Mouse (Mus musculus) CH12F3 (cell line): Measurements from ENCODE around the gene Nle1.

Experiments used
- in situ Hi-C: fragments of 300-500 bp; cut with MboI; formaldehyde crosslinking; loops from 2 replicates; pipeline ENCODE4 v1.14.3; 2020; ENCODE audit warnings: low sequenced_read_pairs

Nle1 gene

GRCm38 (mm10) chr11:82920768-82921167, 12.6 kb upstream of the Nle1 start:
- in situ Hi-C loops = loop anchor here (25.0 kb wide), 1 partner anchor 267 kb away; the partner anchor contains the start of genes Slfn3 and Slfn4

GRCm38 (mm10) chr11:82914711-82915352, 6.6 kb upstream of the Nle1 start:
- in situ Hi-C loops = loop anchor here (25.0 kb wide), 1 partner anchor 272 kb away; the partner anchor contains the start of genes Slfn3 and Slfn4

- in situ Hi-C loops = loop anchor here (25.0 kb wide), 1 partner anchor 276 kb away; the partner anchor contains the start of genes Slfn3 and Slfn4
Observed at GRCm38 (mm10) chr11:82910679-82911389, 2.6 kb upstream of the Nle1 start.

- in situ Hi-C loops = loop anchor here (25.0 kb wide), 1 partner anchor 277 kb away; the partner anchor contains the start of genes Slfn3 and Slfn4
Observed at GRCm38 (mm10) chr11:82910250-82910649, 2.0 kb upstream of the Nle1 start, which contains the start of gene Unc45b. Gene Unc45b (plus strand): TSS chr11:82910550.

- in situ Hi-C loops = loop anchor here (25.0 kb wide), 1 partner anchor 279 kb away; the partner anchor contains the start of genes Slfn3 and Slfn4
Observed at GRCm38 (mm10) chr11:82908608-82908989, 388 bp upstream of the Nle1 start.

- in situ Hi-C loops = loop anchor here (25.0 kb wide), 1 partner anchor 281 kb away; the partner anchor contains the start of genes Slfn3 and Slfn4
Observed at GRCm38 (mm10) chr11:82905816-82906215, 2.4 kb downstream of the Nle1 start.

- in situ Hi-C loops = loop anchor here (25.0 kb wide), 1 partner anchor 282 kb away; the partner anchor contains the start of genes Slfn3 and Slfn4
Observed at GRCm38 (mm10) chr11:82904952-82905351, 3.3 kb downstream of the Nle1 start.

- in situ Hi-C loops = loop anchor here (25.0 kb wide), 1 partner anchor 286 kb away; the partner anchor contains the start of genes Slfn3 and Slfn4
Observed at GRCm38 (mm10) chr11:82901606-82902310, 6.5 kb downstream of the Nle1 start.

- in situ Hi-C loops = loop anchor here (10.0 to 25.0 kb wide), 2 partner anchors 288 to 665 kb away; partner anchors contain the start of genes Slfn3 and Slfn4
Observed at GRCm38 (mm10) chr11:82899720-82900119, 8.5 kb downstream of the Nle1 start.

GRCm38 (mm10) chr11:82897478-82897877, 10.7 kb downstream of the Nle1 start:
- in situ Hi-C loops = loop anchor here (10.0 kb wide), 1 partner anchor 663 kb away; no protein-coding TSS in a partner anchor

- in situ Hi-C loops = loop anchor here (10.0 kb wide), 1 partner anchor 657 kb away; no protein-coding TSS in a partner anchor
Observed at GRCm38 (mm10) chr11:82891936-82892335, 16.3 kb downstream of the Nle1 start, which contains the start of gene Fndc8. Gene Fndc8 (plus strand): TSS chr11:82892124.

GRCm38 (mm10) chr11:82890342-82890762, 17.9 kb downstream of the Nle1 start, which contains the start of gene Rad51d:
Gene Rad51d (minus strand): TSS chr11:82890614.
- in situ Hi-C loops = loop anchor here (10.0 kb wide), 1 partner anchor 656 kb away; no protein-coding TSS in a partner anchor

GRCm38 (mm10) chr11:82889524-82890341, 18.5 kb downstream of the Nle1 start:
- in situ Hi-C loops = loop anchor here (5.0 to 10.0 kb wide), 3 partner anchors 132 to 655 kb away; no protein-coding TSS in a partner anchor

- in situ Hi-C loops = loop anchor here (5.0 to 10.0 kb wide), 2 partner anchors 131 to 264 kb away; no protein-coding TSS in a partner anchor
Observed at GRCm38 (mm10) chr11:82888491-82888946, 19.7 kb downstream of the Nle1 start.

- in situ Hi-C loops = loop anchor here (5.0 to 10.0 kb wide), 2 partner anchors 129 to 262 kb away; no protein-coding TSS in a partner anchor
Observed at GRCm38 (mm10) chr11:82886559-82886958, 21.7 kb downstream of the Nle1 start.

GRCm38 (mm10) chr11:82883180-82883579, 25.0 kb downstream of the Nle1 start:
- in situ Hi-C loops = loop anchor here (10.0 kb wide), 1 partner anchor 258 kb away; no protein-coding TSS in a partner anchor

- in situ Hi-C loops = no loop called here
Observed at GRCm38 (mm10) chr11:82877726-82878344, 30.4 kb downstream of the Nle1 start.

GRCm38 (mm10) chr11:82875631-82876030, 32.6 kb downstream of the Nle1 start:
- in situ Hi-C loops = no loop called here

- in situ Hi-C loops = no loop called here
Observed at GRCm38 (mm10) chr11:82874924-82875323, 33.3 kb downstream of the Nle1 start.
